Mouse (Mus musculus) liver, postnatal 0 days (tissue): ENCODE results near the gene Ehd1. TPM values are rescaled to one million over a fixed set of nuclear protein-coding genes. Genes with fewer than 3 reads are reported as not detected.

Source experiments
- ATAC-seq: fragments of 200-750 bp; cut with Nextera tagmentation; 2 replicates; pipeline ENCODE4 v1.8.0; 2017; ENCODE audit warnings: mild to moderate bottlenecking, moderate library complexity
- DNase-seq: peaks from one replicate; pipeline ENCODE4 v3.0.0-alpha.2; 2016
- H3K27ac ChIP-seq: fragments of 300-500 bp; sonication (generic); 2 replicates; pipeline ENCODE4 v1.5.1; 2014; ENCODE audit warnings: antibody characterized with exemption, moderate library complexity, mild to moderate bottlenecking, low read depth
- H3K27me3 ChIP-seq: fragments of 300-500 bp; sonication (generic); 2 replicates; pipeline ENCODE4 v1.6.1; 2014; ENCODE audit warnings: low read length, control low read depth, mixed read lengths; ENCODE audit not compliant: insufficient read depth
- H3K36me3 ChIP-seq: fragments of 300-500 bp; sonication (generic); replicated peaks from 2 replicates; pipeline ENCODE4 v1.6.1; 2014; ENCODE audit warnings: mild to moderate bottlenecking, control low read depth, low read length, moderate library complexity, mixed read lengths; ENCODE audit not compliant: insufficient read depth
- H3K4me1 ChIP-seq: fragments of 300-500 bp; sonication (generic); 2 replicates; pipeline ENCODE4 v1.6.1; 2014; ENCODE audit warnings: antibody characterized with exemption, mild to moderate bottlenecking, control low read depth; ENCODE audit not compliant: insufficient read depth
- H3K4me2 ChIP-seq: fragments of 300-500 bp; sonication (generic); 2 replicates; pipeline ENCODE4 v1.6.1; 2014; ENCODE audit warnings: low read depth, mild to moderate bottlenecking, low read length, moderate library complexity, mixed read lengths
- H3K4me3 ChIP-seq: fragments of 300-500 bp; sonication (generic); 2 replicates; pipeline ENCODE4 v1.5.1; 2014; ENCODE audit warnings: low read depth, low read length
- H3K9ac ChIP-seq: fragments of 300-500 bp; sonication (generic); replicated peaks from 2 replicates; pipeline ENCODE4 v1.6.1; 2014; ENCODE audit warnings: mild to moderate bottlenecking, moderate library complexity
- H3K9me3 ChIP-seq: fragments of 300-500 bp; sonication (generic); 2 replicates; pipeline ENCODE4 v1.6.1; 2016; ENCODE audit warnings: mild to moderate bottlenecking, control low read depth, low read length, mixed read lengths
- CTCF ChIP-seq: sonication (generic); IDR thresholded peaks from 2 replicates; pipeline ENCODE4 v1.5.1; 2016; ENCODE audit warnings: antibody characterized with exemption, low read depth
- EP300 ChIP-seq: IDR thresholded peaks from 2 replicates; pipeline ENCODE4 v1.6.1; 2016; ENCODE audit warnings: antibody characterized with exemption, low read depth, mild to moderate bottlenecking
- WGBS: fragments of 180-500 bp; shearing (Covaris S2); extraction: QIAGEN DNeasy Blood & Tissue Kit; methylation state at CpG from one replicate; pipeline ENCODE4 v1.1.7; 2014; ENCODE audit not compliant: insufficient replicate concordance; 5-methylcytosine and 5-hydroxymethylcytosine counted together
- polyA plus RNA-seq: library from polyadenylated mRNA; unstranded; fragments of >200 nt; fragmentation: Nextera tagmentation; extraction: Ambion mirVana; gene quantifications from 2 replicates; pipeline ENCODE4 v1.2.1, GENCODE M21; 2015

Gene Ehd1
- polyA plus RNA-seq, 1 experiment from 2014 or later: 36.4 TPM

GRCm38 (mm10) chr19:6314513-6314912, 38.0 kb downstream of the Ehd1 start:
- H3K4me3 ChIP-seq: no peak overlapping the region
- no peak for DNase-seq
- H3K27me3 ChIP-seq: no peaks in the 10 kb centered on the region
- ATAC-seq: no peak
- 77% methylated on average over 8 of the region's 8 CpGs for WGBS
- peaks cover 62% of the 10 kb centered on the region for H3K36me3 ChIP-seq
- H3K27ac ChIP-seq: no peak overlapping the region
- no peak for TF ChIP-seq EP300
- TF ChIP-seq CTCF: no peak
- no peak overlapping the region for H3K4me2 ChIP-seq
- no peak overlapping the region for H3K9ac ChIP-seq
- no peaks in the 10 kb centered on the region for H3K4me1 ChIP-seq
- H3K9me3 ChIP-seq: no peaks in the 10 kb centered on the region

GRCm38 (mm10) chr19:6315573-6315972, 39.0 kb downstream of the Ehd1 start:
- Histone ChIP-seq H3K27ac (no peak overlapping the region), H3K9ac (no peak overlapping the region), H3K9me3 (no peaks in the 10 kb centered on the region), H3K27me3 (no peaks in the 10 kb centered on the region), H3K4me2 (no peak overlapping the region), H3K36me3 (peaks cover 69% of the 10 kb centered on the region), H3K4me1 (no peaks in the 10 kb centered on the region), H3K4me3 (no peak overlapping the region)
- WGBS: 86% methylated on average over 14 of the region's 14 CpGs
- DNase-seq: no peak
- TF ChIP-seq CTCF (no peak), EP300 (no peak)
- ATAC-seq: no peak

GRCm38 (mm10) chr19:6318145-6318544, 41.6 kb downstream of the Ehd1 start:
- DNase-seq: no peak
- WGBS: 86% methylated on average over 12 of the region's 12 CpGs

GRCm38 (mm10) chr19:6321358-6321757, 44.8 kb downstream of the Ehd1 start:
- Histone ChIP-seq H3K4me3 (no peak overlapping the region), H3K9ac (no peak overlapping the region), H3K36me3 (peaks cover 60% of the 10 kb centered on the region), H3K27me3 (no peaks in the 10 kb centered on the region), H3K4me2 (no peak overlapping the region), H3K27ac (no peak overlapping the region), H3K4me1 (no peaks in the 10 kb centered on the region), H3K9me3 (no peaks in the 10 kb centered on the region)
- 73% methylated on average over 8 of the region's 8 CpGs for WGBS
- DNase-seq (no peak), ATAC-seq (no peak)
- TF ChIP-seq CTCF: no peak
- no peak for TF ChIP-seq EP300

More at GRCm38 (mm10) chr19:6318145-6318544, 41.6 kb downstream of the Ehd1 start:
- no peaks in the 10 kb centered on the region for H3K4me1 ChIP-seq
- H3K9ac ChIP-seq: no peak overlapping the region
- no peak overlapping the region for H3K27ac ChIP-seq
- no peaks in the 10 kb centered on the region for H3K9me3 ChIP-seq
- H3K36me3 ChIP-seq: peaks cover 68% of the 10 kb centered on the region
- TF ChIP-seq CTCF (no peak), EP300 (no peak)
- no peak overlapping the region for H3K4me3 ChIP-seq
- no peak for ATAC-seq
- no peak overlapping the region for H3K4me2 ChIP-seq
- no peaks in the 10 kb centered on the region for H3K27me3 ChIP-seq

- H3K4me3 ChIP-seq: no peak overlapping the region
- ATAC-seq: no peak
- DNase-seq: no peak
- H3K27ac ChIP-seq: no peak overlapping the region
- TF ChIP-seq CTCF (no peak), EP300 (no peak)
- H3K4me1 ChIP-seq: no peaks in the 10 kb centered on the region
- no peaks in the 10 kb centered on the region for H3K9me3 ChIP-seq
- WGBS: 83% methylated on average over 33 of the region's 33 CpGs
- H3K9ac ChIP-seq: no peak overlapping the region
- no peak overlapping the region for H3K4me2 ChIP-seq
- peaks cover 56% of the 10 kb centered on the region for H3K36me3 ChIP-seq
- no peaks in the 10 kb centered on the region for H3K27me3 ChIP-seq
These were observed 45.5 kb downstream of the Ehd1 start for GRCm38 (mm10) chr19:6321786-6322621.

GRCm38 (mm10) chr19:6324751-6325150, 48.2 kb downstream of the Ehd1 start:
- TF ChIP-seq EP300 (no peak), CTCF (no peak)
- H3K27ac ChIP-seq: no peak overlapping the region
- no peaks in the 10 kb centered on the region for H3K27me3 ChIP-seq
- H3K4me1 ChIP-seq: no peaks in the 10 kb centered on the region
- no peak overlapping the region for H3K9ac ChIP-seq
- no peak for DNase-seq
- H3K4me2 ChIP-seq: no peak overlapping the region
- H3K36me3 ChIP-seq: peaks cover 34% of the 10 kb centered on the region
- no peak overlapping the region for H3K4me3 ChIP-seq
- ATAC-seq: no peak
- no peaks in the 10 kb centered on the region for H3K9me3 ChIP-seq
- 79% methylated on average over 9 of the region's 9 CpGs for WGBS
